Mouse (Mus musculus): ENCODE measurements around the gene Sidt1. TPM values are rescaled to one million over a fixed set of nuclear protein-coding genes. Genes with fewer than 3 reads are reported as not detected.

Gene Sidt1
- total and polyA plus RNA-seq, 2 experiments from 2014 or later = 0.05 TPM; not detected in 1

- H3K36me3 ChIP-seq (replicated peaks; ENCODE audit: control insufficient read depth, insufficient read depth, low read length) = peaks cover 34% of the 10 kb centered on the region
- TF ChIP-seq EP300 (IDR thresholded peaks at IDR 0.05; ENCODE audit: low read depth) (no peak), CTCF (IDR thresholded peaks at IDR 0.05; ENCODE audit: low read depth) (no peak)
- no peak overlapping the region for H3K27ac ChIP-seq (ENCODE audit: low read depth)
- ATAC-seq (ENCODE audit: insufficient read depth, low read depth) (no peak), DNase-seq (ENCODE audit: low spot score) (no peak)
- no peaks in the 10 kb centered on the region for H3K27me3 ChIP-seq (ENCODE audit: control insufficient read depth, insufficient read depth, low read length)
- 88% methylated on average over 14 of the region's 14 CpGs for WGBS
- H3K4me3 ChIP-seq (ENCODE audit: low read depth, low read length) = no peak overlapping the region
- no peaks in the 10 kb centered on the region for H3K4me1 ChIP-seq (ENCODE audit: control insufficient read depth, insufficient read depth)
- H3K9me3 ChIP-seq (replicated peaks; ENCODE audit: control insufficient read depth, low read length) = no peaks in the 10 kb centered on the region
- no peak overlapping the region for H3K4me2 ChIP-seq (ENCODE audit: low read depth, low read length)
- no peak overlapping the region for H3K9ac ChIP-seq (replicated peaks; ENCODE audit: low read depth, low read length)
These were observed 133.8 kb downstream of the Sidt1 start for GRCm38 (mm10) chr16:44199066-44199703.

DNA sequence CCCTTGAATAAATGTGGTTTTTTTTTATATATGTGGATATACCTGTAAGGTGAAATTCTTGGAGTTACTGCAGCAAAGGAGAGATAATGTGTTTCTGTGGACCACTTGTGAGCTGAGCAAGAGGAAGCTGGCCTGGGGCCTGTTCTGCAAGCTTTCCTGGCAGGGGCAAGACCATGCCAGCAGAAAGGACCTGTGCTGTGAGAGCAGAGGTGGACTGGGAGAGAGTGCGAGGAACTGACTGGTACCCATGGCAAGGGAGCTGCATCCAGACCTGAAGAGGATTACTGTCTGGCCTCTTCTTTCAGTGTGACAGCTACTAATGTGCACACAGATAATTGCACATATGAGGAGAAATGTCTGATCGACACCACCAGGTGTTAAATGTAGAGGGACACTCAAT, 142.0 kb downstream of the Sidt1 start:
- Histone ChIP-seq H3K27me3 (ENCODE audit: control insufficient read depth, insufficient read depth, low read length) (no peaks in the 10 kb centered on the region), H3K4me1 (ENCODE audit: control insufficient read depth, insufficient read depth) (no peaks in the 10 kb centered on the region; the same call in 1 of the 2 replicates), H3K4me2 (ENCODE audit: low read depth, low read length) (no peak overlapping the region), H3K27ac (ENCODE audit: low read depth) (no peak overlapping the region), H3K9ac (replicated peaks; ENCODE audit: low read depth, low read length) (no peak overlapping the region), H3K9me3 (replicated peaks; ENCODE audit: control insufficient read depth, low read length) (peaks cover 5% of the 10 kb centered on the region; the same call in 1 of the 2 replicates), H3K36me3 (replicated peaks; ENCODE audit: control insufficient read depth, insufficient read depth, low read length) (no peaks in the 10 kb centered on the region), H3K4me3 (ENCODE audit: low read depth, low read length) (no peak overlapping the region)
- ATAC-seq (ENCODE audit: insufficient read depth, low read depth) = no peak
- TF ChIP-seq CTCF (IDR thresholded peaks at IDR 0.05; ENCODE audit: low read depth) (no peak), EP300 (IDR thresholded peaks at IDR 0.05; ENCODE audit: low read depth) (no peak)
- WGBS = 79% methylated on average over 2 of the region's 2 CpGs
- no peak for DNase-seq (ENCODE audit: low spot score)

Other genes with a start within 250 kb of the Sidt1 start
- gene Atp6v1a, start 193.5 kb downstream of the Sidt1 start, total RNA-seq (2014; rRNA removed; ENCODE audit: low replicate concordance) = 39.2 and 39.4 TPM in 2 replicates
- gene Atp6v1a, start 193.5 kb downstream of the Sidt1 start, polyA plus RNA-seq (2015; fragmentation: Nextera tagmentation; extraction: Ambion mirVana) = 22.3 TPM in 2 replicates
- gene Naa50, start 193.4 kb downstream of the Sidt1 start, total RNA-seq (2014; rRNA removed; ENCODE audit: low replicate concordance) = 8.5 and 19.9 TPM in 2 replicates
- gene Naa50, start 193.4 kb downstream of the Sidt1 start, polyA plus RNA-seq (2015; fragmentation: Nextera tagmentation; extraction: Ambion mirVana) = 50.1 and 57.6 TPM in 2 replicates
- gene Usf3, start 159.9 kb downstream of the Sidt1 start, total RNA-seq (2014; rRNA removed; ENCODE audit: low replicate concordance) = 9.6 and 9.9 TPM in 2 replicates
- 1.1 and 1.4 TPM in 2 replicates for gene Usf3, start 159.9 kb downstream of the Sidt1 start, polyA plus RNA-seq (2015; fragmentation: Nextera tagmentation; extraction: Ambion mirVana)
- 8.4 and 13.5 TPM in 2 replicates for gene Spice1, start 13.9 kb upstream of the Sidt1 start, total RNA-seq (2014; rRNA removed; ENCODE audit: low replicate concordance)
- 6.0 and 8.5 TPM in 2 replicates for gene Spice1, start 13.9 kb upstream of the Sidt1 start, polyA plus RNA-seq (2015; fragmentation: Nextera tagmentation; extraction: Ambion mirVana)
- not detected in 2 replicates for gene Cfap44, start 61.6 kb upstream of the Sidt1 start, total RNA-seq (2014; rRNA removed; ENCODE audit: low replicate concordance)
- gene Cfap44, start 61.6 kb upstream of the Sidt1 start, polyA plus RNA-seq (2015; fragmentation: Nextera tagmentation; extraction: Ambion mirVana) = 0.37 TPM in 1 of 2 replicates, not detected in the other
- 9.8 TPM in 2 replicates for gene Boc, start 225.7 kb upstream of the Sidt1 start, total RNA-seq (2014; rRNA removed; ENCODE audit: low replicate concordance)
- 2.6 and 3.1 TPM in 2 replicates for gene Boc, start 225.7 kb upstream of the Sidt1 start, polyA plus RNA-seq (2015; fragmentation: Nextera tagmentation; extraction: Ambion mirVana)